ENCODE assay signal across 20 mouse cellular contexts in the genomic region with DNA sequence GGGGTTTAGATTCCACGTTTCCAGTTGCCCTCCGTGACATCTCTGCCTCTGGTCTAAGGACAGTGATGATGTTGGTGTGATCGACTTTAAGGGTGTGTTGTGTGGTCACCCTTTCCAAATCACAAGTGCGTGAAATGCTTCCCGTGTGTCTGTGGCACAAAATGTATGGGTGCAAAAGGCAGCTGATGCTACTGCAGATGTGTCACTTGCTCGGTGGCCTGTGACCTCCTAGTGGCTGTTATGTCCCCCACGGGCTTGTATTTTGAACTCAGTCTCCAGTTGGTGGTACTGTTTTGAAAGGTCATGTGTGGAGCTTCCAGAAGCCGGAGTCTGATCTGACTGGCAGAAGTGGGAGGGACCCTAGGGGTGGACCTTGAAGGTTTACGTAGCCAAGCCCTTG. TPM values are rescaled to one million over a fixed set of nuclear protein-coding genes. Genes with fewer than 3 reads are reported as not detected.
"Had no signal": no experiment of that assay in that cellular context is flagged by ENCODE, and none has a peak within 500 bp of the region (broad histone marks: within the 10 kb centered on the region; RNA-seq: fewer than 3 reads in every experiment).

No protein-coding gene starts in this region.

- H3K4me3 ChIP-seq: left cerebral cortex, adult 2 months; limb, embryonic 12.5 days; limb, embryonic 15.5 days; midbrain, embryonic 12.5 days; midbrain, embryonic 15.5 days; neural tube, embryonic 12.5 days; neural tube, embryonic 15.5 days had no signal

- H3K27ac ChIP-seq: left cerebral cortex, adult 2 months; limb, embryonic 12.5 days; limb, embryonic 15.5 days; liver, embryonic 14.5 days; macrophage; midbrain, embryonic 12.5 days; midbrain, embryonic 15.5 days; neural tube, embryonic 12.5 days; neural tube, embryonic 15.5 days had no signal

- H3K36me3 ChIP-seq: limb, embryonic 12.5 days; limb, embryonic 15.5 days; midbrain, embryonic 12.5 days; midbrain, embryonic 15.5 days; neural tube, embryonic 12.5 days; neural tube, embryonic 15.5 days had no signal

- H3K27me3 ChIP-seq: limb, embryonic 12.5 days; limb, embryonic 15.5 days; midbrain, embryonic 12.5 days; midbrain, embryonic 15.5 days; neural tube, embryonic 12.5 days; neural tube, embryonic 15.5 days had no signal

- DNase-seq: liver, postnatal 0 days; right cerebral cortex, adult 18-20 months; right cerebral cortex, postnatal 14 days; right cerebral cortex, postnatal 4 days; thymus, adult 2 months; thymus, postnatal 14 days; thymus, postnatal 4 days had no signal

RNA-seq across cellular contexts. Expression of a gene that starts 11.6 kb away (rescaled TPM):
- total RNA-seq: layer of hippocampus, postnatal 14 days; left cerebral cortex, adult 2 months; left cerebral cortex, postnatal 36 days had no signal

RNA-seq across cellular contexts. Expression of a gene that starts 30.4 kb away (rescaled TPM):
- total RNA-seq: layer of hippocampus, postnatal 14 days; left cerebral cortex, adult 2 months; left cerebral cortex, postnatal 10 days; left cerebral cortex, postnatal 36 days had no signal

RNA-seq across cellular contexts. Expression of a gene that starts 32.7 kb away (rescaled TPM):
- total RNA-seq: layer of hippocampus, postnatal 14 days; left cerebral cortex, adult 2 months; left cerebral cortex, postnatal 10 days; left cerebral cortex, postnatal 36 days; megakaryocyte, adult 5-6 weeks had no signal

RNA-seq across cellular contexts. Expression of a gene that starts 35.8 kb away (rescaled TPM):
- total RNA-seq: left cerebral cortex, adult 2 months; left cerebral cortex, postnatal 10 days; left cerebral cortex, postnatal 36 days; megakaryocyte, adult 5-6 weeks had no signal
